Mouse (Mus musculus) MN1 (cell line): Measurements from ENCODE around the gene Catsper3.
A peak's percentile ranks its signal among the peaks of the same experiment; 100 is the strongest.

Source experiments
- DNase-seq: peaks from one replicate; pipeline ENCODE4 v3.0.0-alpha.2; 2016; ENCODE audit warnings: low spot score

Catsper3 gene

DNA sequence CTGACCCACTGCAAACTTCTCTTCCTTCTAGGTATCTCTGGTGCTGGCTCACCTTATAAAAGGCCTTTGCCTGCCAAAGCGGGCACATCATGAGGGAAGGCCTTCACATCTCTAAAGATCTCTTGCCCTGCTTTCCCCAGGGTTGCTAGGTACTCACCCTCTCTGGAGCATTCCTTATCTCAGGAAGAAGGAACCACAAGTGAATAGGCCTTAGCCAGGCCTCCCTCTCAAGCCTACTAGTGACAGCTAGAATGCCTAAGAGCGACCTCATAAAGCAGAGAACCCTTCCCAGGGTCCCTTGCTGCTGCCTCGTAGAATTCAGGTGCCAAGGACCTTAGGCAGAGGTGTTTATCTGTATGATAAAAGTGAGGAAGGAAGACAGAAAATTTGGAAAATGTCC lies at the start of gene Catsper3:
Gene Catsper3, plus strand, starts transcription at position 301 of the 400 bp plus-strand sequence.
- no peak for DNase-seq

GRCm38 (mm10) chr13:55737885-55738284 lies 46.5 kb upstream of the Catsper3 start:
- DNase-seq = no peak

DNA sequence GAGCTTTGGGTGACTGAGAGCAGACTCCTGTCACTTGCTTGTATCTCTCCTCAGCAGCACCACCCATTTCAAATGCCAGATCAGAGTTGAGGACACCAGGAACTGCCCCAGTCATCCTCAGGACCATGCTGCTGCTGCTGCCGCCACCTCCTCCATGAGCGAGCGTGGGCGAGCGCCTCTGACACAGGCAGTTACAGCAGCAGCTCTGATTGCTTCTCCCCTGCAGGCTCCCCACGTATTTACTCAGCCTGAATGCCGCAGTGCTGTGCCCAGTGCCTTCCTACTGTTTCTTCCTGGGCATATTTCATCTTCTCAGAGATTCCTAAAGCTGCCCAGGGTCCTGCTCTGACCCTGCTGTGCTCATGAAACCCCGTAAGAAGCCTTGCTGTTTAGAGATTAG lies 42.1 kb upstream of the Catsper3 start:
- DNase-seq = no peak

DNA sequence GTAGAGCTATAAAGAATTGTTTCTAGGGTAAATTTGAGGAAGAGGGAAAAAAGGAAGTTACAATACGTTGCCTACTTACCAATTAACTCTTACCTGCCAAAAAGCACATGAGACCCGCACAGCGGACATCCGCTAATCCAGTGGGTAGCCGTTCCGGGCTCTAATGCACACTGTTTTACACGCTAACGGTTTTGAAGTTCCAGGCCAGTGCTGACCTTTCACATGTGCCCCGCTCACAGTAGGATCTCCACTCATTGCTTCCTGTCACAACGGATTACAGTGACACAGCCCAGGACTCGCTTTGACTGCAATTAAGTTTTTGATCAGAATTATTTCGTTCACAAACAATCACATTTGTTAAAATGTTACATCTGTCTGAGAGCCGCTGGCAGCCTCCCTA lies 30.0 kb upstream of the Catsper3 start:
- DNase-seq = peak; percentile 74

DNA sequence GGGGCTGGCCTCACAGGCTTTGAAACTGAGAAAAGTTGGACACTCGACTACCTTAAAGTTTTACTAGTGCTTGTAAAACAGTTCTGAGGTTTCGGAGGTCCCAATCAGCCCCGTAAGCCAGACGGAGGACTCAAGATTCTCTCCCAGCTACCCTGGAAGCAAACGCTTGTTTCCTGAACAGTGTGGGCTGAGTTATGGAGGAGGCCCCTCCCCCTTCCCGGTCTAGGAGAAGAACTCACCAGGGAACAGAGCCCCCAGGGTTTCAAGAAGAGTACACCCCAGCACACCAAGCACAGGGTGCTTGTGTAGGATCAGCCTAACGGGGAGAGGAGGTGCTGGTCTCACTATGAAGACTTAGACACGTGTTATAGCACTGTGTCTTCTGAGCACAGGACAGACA lies 27.6 kb upstream of the Catsper3 start:
- no peak for DNase-seq

GRCm38 (mm10) chr13:55757645-55758044 lies 26.7 kb upstream of the Catsper3 start:
- DNase-seq = no peak

DNA sequence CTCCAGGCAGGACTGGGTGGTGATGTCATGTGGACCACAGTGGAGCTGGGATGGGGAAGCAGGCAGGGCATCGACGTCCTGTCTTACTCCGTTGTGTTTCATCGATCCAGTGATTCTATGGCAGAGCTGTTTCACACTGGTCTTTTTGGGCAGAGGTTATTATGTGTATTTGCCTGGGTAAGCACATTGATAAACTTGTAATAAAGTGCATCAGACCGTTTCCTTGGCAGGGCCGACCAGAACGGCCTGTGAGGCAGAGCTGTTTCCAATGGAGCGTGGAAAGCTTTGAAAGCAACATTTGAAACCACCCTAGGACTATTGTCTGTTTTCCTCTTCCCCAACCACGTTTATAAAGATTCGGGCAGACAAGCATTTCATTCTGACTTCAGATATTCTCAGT lies 23.8 kb upstream of the Catsper3 start:
- DNase-seq = no peak

DNA sequence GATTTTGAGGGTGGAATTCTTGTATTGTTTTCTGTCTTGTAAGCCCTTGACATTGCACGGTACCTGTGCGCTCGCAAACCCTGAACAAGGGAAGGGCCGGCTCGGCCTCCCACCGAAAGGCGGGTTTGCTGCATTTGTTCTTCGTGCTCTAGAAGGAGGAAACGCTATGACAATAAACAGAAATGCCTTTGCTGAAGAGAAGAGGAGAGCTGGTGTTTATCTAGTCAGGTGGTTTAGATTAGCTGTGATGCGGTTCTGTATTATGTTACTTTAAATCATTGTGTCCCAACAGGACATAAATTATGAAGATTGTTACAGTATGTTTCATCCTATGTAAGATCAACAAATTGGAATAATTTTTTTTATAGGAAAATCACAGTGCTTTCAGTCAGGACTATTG lies 22.9 kb upstream of the Catsper3 start:
- no peak for DNase-seq

DNA sequence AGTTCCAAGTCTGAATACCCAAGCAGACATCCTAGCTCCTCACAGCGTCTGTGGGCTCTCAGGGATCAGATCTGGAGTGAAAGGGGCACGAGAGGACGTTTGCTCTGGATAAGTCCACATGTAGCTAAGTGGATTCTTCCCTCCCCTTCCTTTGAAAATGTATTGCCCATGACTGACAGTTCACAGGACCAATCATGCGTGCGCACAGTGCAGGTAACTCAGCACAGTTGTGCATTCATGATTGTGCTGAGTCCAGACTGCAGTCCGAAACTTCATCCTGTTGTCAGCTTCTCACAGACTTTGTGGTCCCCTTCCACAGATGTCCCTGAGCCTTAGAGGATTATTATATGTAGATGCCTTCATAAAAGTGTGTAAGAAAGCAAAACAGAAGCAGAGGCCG lies 10.0 kb upstream of the Catsper3 start:
- no peak for DNase-seq

GRCm38 (mm10) chr13:55775056-55775455 lies 9.3 kb upstream of the Catsper3 start:
- DNase-seq = no peak

DNA sequence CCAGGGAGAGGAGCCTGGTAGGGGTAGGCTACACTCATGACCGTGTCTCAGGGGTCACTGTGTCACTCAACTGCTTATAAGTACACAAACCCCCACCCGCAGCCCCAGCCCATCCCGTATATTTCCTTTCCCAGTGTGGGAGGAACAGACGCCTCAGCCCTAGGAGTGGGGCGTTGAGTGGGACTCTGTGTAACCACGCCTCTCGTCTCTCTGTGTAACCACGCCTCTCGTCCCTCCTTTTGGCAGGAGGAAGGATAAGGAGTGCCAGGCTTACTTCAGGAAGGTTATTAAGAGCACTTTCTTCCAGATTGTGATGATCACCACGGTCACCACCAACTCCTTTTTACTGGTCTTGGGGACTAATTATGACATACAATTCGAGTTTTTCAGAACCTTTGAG lies 1.8 kb downstream of the Catsper3 start:
- DNase-seq = no peak

- DNase-seq = no peak
Observed at GRCm38 (mm10) chr13:55801246-55801645, 16.9 kb downstream of the Catsper3 start.

DNA sequence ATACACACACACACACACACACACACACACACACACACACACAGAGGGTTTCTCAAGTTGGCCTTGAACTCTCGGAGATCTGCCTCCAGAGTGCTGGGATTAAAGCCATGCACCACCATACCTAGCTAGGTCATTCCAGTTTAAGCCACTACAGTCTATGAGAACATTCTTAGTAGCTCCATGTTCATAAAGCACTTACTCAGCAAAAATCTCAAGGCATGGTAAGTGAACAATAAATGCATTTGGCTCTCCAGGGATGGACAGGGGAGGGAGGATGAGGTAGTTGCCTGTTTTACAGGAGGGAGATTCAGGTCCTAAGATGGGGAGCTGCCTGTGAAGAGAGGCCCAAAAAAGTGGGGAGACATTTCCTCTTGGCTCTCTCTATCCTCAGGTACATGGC lies 19.6 kb downstream of the Catsper3 start:
- DNase-seq = no peak

GRCm38 (mm10) chr13:55809041-55809623 lies 24.8 kb downstream of the Catsper3 start:
- no peak for DNase-seq

GRCm38 (mm10) chr13:55809707-55810106 lies 25.3 kb downstream of the Catsper3 start:
- no peak for DNase-seq

GRCm38 (mm10) chr13:55810947-55811346 lies 26.6 kb downstream of the Catsper3 start:
- no peak for DNase-seq

- DNase-seq = no peak
Observed at GRCm38 (mm10) chr13:55813490-55814016, 29.2 kb downstream of the Catsper3 start.

DNA sequence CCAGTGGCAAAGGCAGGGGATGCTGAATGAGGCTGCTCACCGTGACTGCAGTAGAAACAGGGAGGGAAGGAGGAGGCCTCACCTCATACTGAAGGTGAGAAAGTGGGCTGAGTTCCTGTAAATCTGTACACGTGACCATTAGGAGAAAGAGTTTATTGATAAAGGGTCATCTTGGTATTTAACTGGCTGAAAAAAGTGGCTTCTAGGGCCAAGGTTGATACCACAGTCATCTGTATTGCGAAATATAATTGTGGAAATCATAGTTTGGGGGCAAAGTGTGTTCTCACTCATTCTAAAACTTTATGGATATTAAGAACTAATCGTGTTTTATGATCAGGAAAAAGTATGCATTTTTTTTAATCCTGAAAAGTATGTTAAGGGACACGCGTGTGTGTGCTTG lies 30.5 kb downstream of the Catsper3 start:
- DNase-seq = no peak

- DNase-seq = no peak
Observed at GRCm38 (mm10) chr13:55822499-55822898, 38.1 kb downstream of the Catsper3 start.

DNA sequence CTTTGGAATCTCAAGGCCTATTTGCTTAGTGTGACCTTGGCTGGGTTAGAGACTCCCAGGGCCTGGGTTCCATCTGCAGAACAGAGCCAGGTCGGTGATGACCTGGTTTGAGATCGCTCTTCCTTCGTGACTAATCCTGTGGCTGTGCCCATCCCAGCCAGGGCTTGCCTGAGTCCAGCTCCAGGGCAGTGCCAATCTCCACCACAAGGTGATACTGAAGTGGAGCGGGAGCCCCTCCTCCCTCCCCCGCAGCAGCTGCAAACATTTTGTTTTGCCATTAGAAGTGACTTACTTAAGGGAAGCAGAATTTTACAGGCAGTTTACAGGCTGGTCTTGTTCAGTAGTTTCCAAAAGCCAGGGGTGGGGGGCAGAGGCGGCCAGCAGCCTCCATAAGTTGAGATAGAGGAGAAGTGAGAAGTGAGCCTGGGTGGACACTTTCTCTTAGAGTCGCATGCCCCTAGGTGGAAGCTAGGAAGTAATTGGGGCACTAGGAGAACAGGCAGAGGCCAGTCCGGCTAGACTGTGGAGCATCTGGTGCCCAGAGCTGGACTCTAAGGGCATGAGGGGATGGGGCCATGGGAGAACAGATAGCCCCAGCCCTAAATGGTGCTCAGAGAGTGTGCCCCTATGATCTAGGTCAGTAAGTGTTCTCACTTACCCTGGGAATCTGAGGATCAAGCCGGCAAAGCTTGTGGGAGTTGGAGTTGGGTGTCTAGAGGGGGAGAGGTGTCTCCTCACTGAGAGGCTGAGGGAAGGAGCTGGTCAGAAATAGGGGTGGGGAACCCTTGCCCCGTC lies 40.0 kb downstream of the Catsper3 start:
- peak; percentile 37 for DNase-seq

DNA sequence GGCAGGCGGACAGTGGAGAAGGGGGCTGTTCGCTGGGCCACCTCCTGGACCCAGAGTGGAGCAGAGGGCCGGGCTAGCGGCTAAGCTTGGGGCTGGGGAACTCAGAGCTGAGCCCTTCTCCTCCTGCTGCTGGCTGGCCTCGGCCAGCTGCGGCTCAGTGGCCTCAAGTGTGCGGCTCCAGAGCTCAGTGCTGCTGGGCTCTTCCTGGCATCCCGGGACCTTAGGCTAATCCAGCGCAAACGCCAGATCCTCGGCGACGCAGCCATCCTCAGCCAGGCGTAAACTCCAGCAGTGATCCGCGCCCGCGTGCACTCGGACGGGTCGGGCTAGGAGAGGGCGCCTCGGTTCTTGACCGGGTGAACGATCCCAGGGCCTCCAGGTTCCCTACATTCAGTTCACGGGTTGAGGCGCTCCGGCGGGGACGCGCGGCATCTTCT lies 40.9 kb downstream of the Catsper3 start:
- no peak for DNase-seq

GRCm38 (mm10) chr13:55826008-55826671 lies 41.8 kb downstream of the Catsper3 start:
- DNase-seq = no peak
